Mouse (Mus musculus) lung, postnatal 0 days (tissue): ENCODE results near the gene Grin2b.

Experiments used
- CTCF ChIP-seq: IDR thresholded peaks from 2 replicates; pipeline ENCODE4 v1.5.1; 2016; ENCODE audit warnings: antibody characterized with exemption, mild to moderate bottlenecking
- EP300 ChIP-seq: IDR thresholded peaks from 2 replicates; pipeline ENCODE4 v1.6.1; 2016; ENCODE audit warnings: antibody characterized with exemption, mild to moderate bottlenecking, control low read depth

DNA sequence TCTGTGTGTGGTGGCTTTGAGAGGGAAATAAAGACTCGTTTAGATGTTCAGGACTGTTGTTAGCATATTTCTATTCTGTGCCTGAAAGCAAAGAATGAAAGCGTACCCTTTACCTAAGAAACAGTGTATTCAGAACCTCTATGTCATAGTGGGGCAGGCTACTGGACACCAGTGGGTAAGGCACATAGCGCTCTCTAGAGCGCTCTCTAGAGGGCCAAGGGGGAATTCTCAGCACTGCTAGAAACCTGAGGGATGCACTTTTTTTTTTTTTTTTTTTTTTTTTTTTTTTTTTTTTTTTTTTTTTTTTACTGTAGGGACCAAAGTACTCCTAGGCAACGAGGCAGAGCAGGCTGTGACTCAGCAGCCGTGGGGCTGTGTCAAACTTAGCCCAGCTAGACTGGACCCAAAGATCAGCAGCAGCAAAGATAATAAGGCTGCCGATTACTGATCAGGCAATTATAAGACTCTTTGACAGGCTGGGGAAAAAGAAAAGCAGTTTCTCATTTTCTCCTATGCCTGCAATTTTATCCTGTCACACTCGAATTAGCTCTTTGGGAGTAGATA is 297.1 kb downstream of the Grin2b start:
- no peak for TF ChIP-seq CTCF
- no peak for TF ChIP-seq EP300
